Mouse (Mus musculus) hindbrain, embryonic 12.5 days (tissue): ENCODE measurements around the gene Prr29. TPM values are rescaled to one million over a fixed set of nuclear protein-coding genes. Genes with fewer than 3 reads are reported as not detected.
"Not testable (repeated sequence)": the region's sequence is repeated elsewhere in the genome, so short reads cannot be mapped to it uniquely, and the experiment has no call there.

Source experiments
- ATAC-seq: fragments of 200-750 bp; cut with Nextera tagmentation; 2 replicates; pipeline ENCODE4 v1.8.0; 2017; ENCODE audit warnings: moderate TSS enrichment; ENCODE audit not compliant: low FRiP score
- H3K27ac ChIP-seq: fragments of 300-500 bp; sonication (generic); 2 replicates; pipeline ENCODE4 v1.5.1; 2016; ENCODE audit warnings: mild to moderate bottlenecking
- H3K27me3 ChIP-seq: fragments of 300-500 bp; sonication (generic); 2 replicates; pipeline ENCODE4 v1.6.1; 2016; ENCODE audit warnings: mild to moderate bottlenecking
- H3K36me3 ChIP-seq: fragments of 300-500 bp; sonication (generic); 2 replicates; pipeline ENCODE4 v1.6.1; 2016; ENCODE audit warnings: mild to moderate bottlenecking
- H3K4me1 ChIP-seq: fragments of 300-500 bp; sonication (generic); 2 replicates; pipeline ENCODE4 v1.6.1; 2016
- H3K4me2 ChIP-seq: fragments of 300-500 bp; sonication (generic); replicated peaks from 2 replicates; pipeline ENCODE4 v1.6.1; 2016; ENCODE audit warnings: mild to moderate bottlenecking
- H3K4me3 ChIP-seq: fragments of 300-500 bp; sonication (generic); 2 replicates; pipeline ENCODE4 v1.5.1; 2016; ENCODE audit warnings: mild to moderate bottlenecking
- H3K9ac ChIP-seq: fragments of 300-500 bp; sonication (generic); 2 replicates; pipeline ENCODE4 v1.6.1; 2016; ENCODE audit warnings: mild to moderate bottlenecking, moderate library complexity
- H3K9me3 ChIP-seq: fragments of 300-500 bp; sonication (generic); replicated peaks from 2 replicates; pipeline ENCODE4 v1.6.1; 2016; ENCODE audit warnings: mild to moderate bottlenecking
- WGBS: fragments of 180-500 bp; shearing (Covaris S2); methylation state at CpG from one replicate; pipeline ENCODE4 v1.1.7; 2016; 5-methylcytosine and 5-hydroxymethylcytosine counted together
- polyA plus RNA-seq: library from polyadenylated mRNA; unstranded; fragments of >200 nt; fragmentation: Nextera tagmentation; extraction: Ambion mirVana; gene quantifications from 2 replicates; pipeline ENCODE4 v1.2.1, GENCODE M21; 2016

The Prr29 gene
- polyA plus RNA-seq, 1 experiment from 2014 or later = not detected

GRCm38 (mm10) chr11:106389611-106390010 lies 24.3 kb downstream of the Prr29 start:
- no peak for ATAC-seq
- Histone ChIP-seq H3K4me2 (no peak overlapping the region), H3K4me1 (no peaks in the 10 kb centered on the region), H3K9me3 (no peaks in the 10 kb centered on the region), H3K36me3 (no peaks in the 10 kb centered on the region), H3K9ac (no peak overlapping the region), H3K4me3 (no peak overlapping the region), H3K27me3 (no peaks in the 10 kb centered on the region), H3K27ac (no peak overlapping the region)
- 29% methylated on average over 3 of the region's 3 CpGs for WGBS

GRCm38 (mm10) chr11:106390757-106391156 lies 25.5 kb downstream of the Prr29 start:
- 80% methylated on average over 3 of the region's 3 CpGs for WGBS
- no peak for ATAC-seq
- Histone ChIP-seq H3K9ac (no peak overlapping the region), H3K4me3 (no peak overlapping the region), H3K4me2 (no peak overlapping the region), H3K27me3 (no peaks in the 10 kb centered on the region), H3K36me3 (no peaks in the 10 kb centered on the region), H3K4me1 (no peaks in the 10 kb centered on the region), H3K9me3 (no peaks in the 10 kb centered on the region), H3K27ac (no peak overlapping the region)

- WGBS = 32% methylated on average over 6 of the region's 6 CpGs
- H3K4me2 ChIP-seq = no peak overlapping the region
- no peaks in the 10 kb centered on the region for H3K36me3 ChIP-seq
- H3K9me3 ChIP-seq = no peaks in the 10 kb centered on the region
- H3K27me3 ChIP-seq = no peaks in the 10 kb centered on the region
- no peak overlapping the region for H3K4me3 ChIP-seq
- no peak overlapping the region for H3K9ac ChIP-seq
- no peaks in the 10 kb centered on the region for H3K4me1 ChIP-seq
- no peak for ATAC-seq
- H3K27ac ChIP-seq = no peak overlapping the region
Measured at GRCm38 (mm10) chr11:106391546-106392188, 26.4 kb downstream of the Prr29 start.

GRCm38 (mm10) chr11:106392597-106393330 lies 27.5 kb downstream of the Prr29 start:
- 0 out of 2 replicates have a peak, but pooled peaks cover 3% of the 10 kb centered on the region for H3K36me3 ChIP-seq
- 72% methylated on average over 7 of the region's 7 CpGs for WGBS
- no peak overlapping the region for H3K4me3 ChIP-seq
- no peaks in the 10 kb centered on the region for H3K27me3 ChIP-seq
- no peaks in the 10 kb centered on the region for H3K9me3 ChIP-seq
- no peak overlapping the region for H3K27ac ChIP-seq
- H3K9ac ChIP-seq = no peak overlapping the region
- ATAC-seq = no peak
- H3K4me1 ChIP-seq = no peaks in the 10 kb centered on the region
- no peak overlapping the region for H3K4me2 ChIP-seq

- H3K9ac ChIP-seq = no peak overlapping the region
- H3K4me3 ChIP-seq = no peak overlapping the region
- no peak overlapping the region for H3K27ac ChIP-seq
- no peaks in the 10 kb centered on the region for H3K4me1 ChIP-seq
- H3K9me3 ChIP-seq = no peaks in the 10 kb centered on the region
- no peaks in the 10 kb centered on the region for H3K27me3 ChIP-seq
- ATAC-seq = no peak
- H3K4me2 ChIP-seq = no peak overlapping the region
- peaks cover 8% of the 10 kb centered on the region for H3K36me3 ChIP-seq
- 69% methylated on average over 4 of the region's 4 CpGs for WGBS
Measured at GRCm38 (mm10) chr11:106393331-106393616, 28.0 kb downstream of the Prr29 start.

- not testable (repeated sequence) for ATAC-seq, H3K4me2 ChIP-seq, H3K27ac ChIP-seq, H3K9me3 ChIP-seq, H3K9ac ChIP-seq, H3K4me1 ChIP-seq, H3K4me3 ChIP-seq, H3K27me3 ChIP-seq
- H3K36me3 ChIP-seq = peaks cover 16% of the 10 kb centered on the region
- WGBS = 91% methylated on average over 2 of the region's 2 CpGs
Measured at GRCm38 (mm10) chr11:106394055-106394454, 28.8 kb downstream of the Prr29 start.

- Histone ChIP-seq H3K27ac (no peak overlapping the region), H3K9ac (no peak overlapping the region), H3K4me3 (no peak overlapping the region), H3K4me1 (no peaks in the 10 kb centered on the region), H3K36me3 (peaks cover 27% of the 10 kb centered on the region), H3K27me3 (no peaks in the 10 kb centered on the region), H3K9me3 (no peaks in the 10 kb centered on the region), H3K4me2 (no peak overlapping the region)
- ATAC-seq = no peak
- WGBS = 85% methylated on average over 3 of the region's 3 CpGs
Measured at GRCm38 (mm10) chr11:106397656-106398055, 32.4 kb downstream of the Prr29 start.

- H3K4me1 ChIP-seq = no peaks in the 10 kb centered on the region
- ATAC-seq = no peak
- no peak overlapping the region for H3K9ac ChIP-seq
- WGBS = 93% methylated on average over 8 of the region's 8 CpGs
- H3K4me3 ChIP-seq = no peak overlapping the region
- no peak overlapping the region for H3K4me2 ChIP-seq
- H3K36me3 ChIP-seq = peaks cover 34% of the 10 kb centered on the region
- no peaks in the 10 kb centered on the region for H3K27me3 ChIP-seq
- no peak overlapping the region for H3K27ac ChIP-seq
- no peaks in the 10 kb centered on the region for H3K9me3 ChIP-seq
Measured at GRCm38 (mm10) chr11:106398481-106398880, 33.2 kb downstream of the Prr29 start.

GRCm38 (mm10) chr11:106410011-106410410 lies 44.7 kb downstream of the Prr29 start:
- Histone ChIP-seq H3K4me3 (no peak overlapping the region), H3K36me3 (peaks cover 45% of the 10 kb centered on the region), H3K27ac (no peak overlapping the region), H3K4me2 (no peak overlapping the region), H3K27me3 (no peaks in the 10 kb centered on the region), H3K4me1 (no peaks in the 10 kb centered on the region), H3K9me3 (no peaks in the 10 kb centered on the region), H3K9ac (no peak overlapping the region)
- WGBS = 73% methylated on average over 4 of the region's 4 CpGs
- no peak for ATAC-seq

- H3K36me3 ChIP-seq = peaks cover 42% of the 10 kb centered on the region
- 87% methylated on average over 3 of the region's 3 CpGs for WGBS
- ATAC-seq = no peak
Measured at GRCm38 (mm10) chr11:106410507-106410906, 45.2 kb downstream of the Prr29 start.

GRCm38 (mm10) chr11:106411157-106411556 lies 45.9 kb downstream of the Prr29 start:
- Histone ChIP-seq H3K9me3 (no peaks in the 10 kb centered on the region), H3K4me1 (no peaks in the 10 kb centered on the region), H3K27me3 (no peaks in the 10 kb centered on the region), H3K4me3 (no peak overlapping the region), H3K4me2 (no peak overlapping the region), H3K27ac (no peak overlapping the region), H3K9ac (no peak overlapping the region), H3K36me3 (peaks cover 36% of the 10 kb centered on the region)
- no peak for ATAC-seq
- 81% methylated on average over 2 of the region's 2 CpGs for WGBS

More at GRCm38 (mm10) chr11:106410507-106410906, 45.2 kb downstream of the Prr29 start:
- H3K27ac ChIP-seq = no peak overlapping the region
- H3K9me3 ChIP-seq = no peaks in the 10 kb centered on the region
- no peak overlapping the region for H3K4me2 ChIP-seq
- no peaks in the 10 kb centered on the region for H3K27me3 ChIP-seq
- no peak overlapping the region for H3K4me3 ChIP-seq
- H3K9ac ChIP-seq = no peak overlapping the region
- no peaks in the 10 kb centered on the region for H3K4me1 ChIP-seq

- Histone ChIP-seq H3K4me2 (no peak overlapping the region), H3K4me1 (no peaks in the 10 kb centered on the region), H3K36me3 (peaks cover 21% of the 10 kb centered on the region), H3K27ac (no peak overlapping the region), H3K27me3 (no peaks in the 10 kb centered on the region), H3K4me3 (no peak overlapping the region), H3K9ac (no peak overlapping the region), H3K9me3 (no peaks in the 10 kb centered on the region)
- 88% methylated on average over 3 of the region's 3 CpGs for WGBS
- ATAC-seq = no peak
Measured at GRCm38 (mm10) chr11:106412641-106413360, 47.5 kb downstream of the Prr29 start.
